Mouse (Mus musculus) erythroblast, embryonic 14.5 days (primary cell): ENCODE results near the gene Abcc6.

Source experiments
- GATA1 ChIP-seq: IDR thresholded peaks from 2 replicates; pipeline ENCODE4 v1.6.1; 2012; ENCODE audit warnings: low read length, inconsistent platforms, mixed read lengths
- TAL1 ChIP-seq: IDR thresholded peaks from 3 replicates; pipeline ENCODE4 v1.6.1; 2012; ENCODE audit warnings: low read length, inconsistent platforms, mixed read lengths

DNA sequence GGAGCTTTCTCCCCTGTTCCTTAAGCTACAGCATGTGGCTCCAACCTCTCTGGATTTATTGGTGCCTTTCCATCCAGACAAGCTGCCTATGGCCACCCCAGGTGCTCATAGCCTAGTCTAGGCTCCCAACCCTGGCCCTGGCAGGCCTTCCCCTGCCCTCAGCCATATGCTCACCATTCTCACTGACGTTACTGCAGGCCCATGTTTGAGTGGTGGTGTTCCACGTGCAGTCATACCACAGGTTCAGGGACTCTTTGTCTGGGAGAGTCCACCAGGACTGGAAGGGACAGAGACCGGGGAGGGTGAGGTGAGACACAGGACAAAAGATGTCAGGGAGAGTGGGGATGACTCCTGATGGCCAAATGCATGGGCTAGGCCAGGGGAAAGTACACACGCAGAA, 110.3 kb downstream of the Abcc6 start:
- TF ChIP-seq GATA1 (no peak), TAL1 (no peak)
